Mouse (Mus musculus): ENCODE measurements at regions not wholly inside any gene's neighbourhood (a gene's known extent, or its start where the extent isn't known, plus 50 kb on each side); places are given as distances from the start of the nearest gene placed in this dataset.

GRCm38 (mm10) chr4:124402075-124402474 lies 208.5 kb downstream of the 3100002H09Rik start:
- Histone ChIP-seq H3K4me2 (ENCODE audit: insufficient read depth, low read depth, poor library complexity, severe bottlenecking) (no peak overlapping the region), H3K27me3 (replicated peaks) (peaks cover 94% of the 10 kb centered on the region), H3K9ac (ENCODE audit: insufficient read depth, low read depth) (no peak overlapping the region), H3K9me3 (replicated peaks; ENCODE audit: low read length) (peaks cover 2% of the 10 kb centered on the region), H3K36me3 (replicated peaks in 1 of 2; ENCODE audit: control insufficient read depth in 1 of 2, insufficient read depth in 1 of 2, low read length in 1 of 2) (no peaks in the 10 kb centered on the region), H3K79me2 (replicated peaks; ENCODE audit: control insufficient read depth, extremely low read depth, insufficient read depth, poor library complexity, severe bottlenecking) (no peaks in the 10 kb centered on the region), H3K4me3 (replicated peaks in 1 of 3; ENCODE audit: low read depth in 2 of 3, low read length in 2 of 3, poor library complexity in 1 of 3) (no peak overlapping the region), H3K4me1 (ENCODE audit: control insufficient read depth in 1 of 2, insufficient read depth in 2 of 2) (no peaks in the 10 kb centered on the region), H3K27ac (ENCODE audit: insufficient read depth, low read depth) (no peak overlapping the region)
- TF ChIP-seq CTCF (conservative IDR thresholded peaks at IDR 0.05 in 1 of 2, IDR thresholded peaks at IDR 0.05 in 1 of 2; ENCODE audit: low read depth in 2 of 2, low read length in 2 of 2): no peak
- TF ChIP-seq KAT2A (IDR thresholded peaks at IDR 0.05; ENCODE audit: insufficient replicate concordance, low read length): no peak
- TF ChIP-seq ETS1 (conservative IDR thresholded peaks at IDR 0.05; ENCODE audit: low read depth, low read length): no peak
- no peak for TF ChIP-seq NELFE (IDR thresholded peaks at IDR 0.05; ENCODE audit: low read depth, low read length)
- TF ChIP-seq JUND (conservative IDR thresholded peaks at IDR 0.05; ENCODE audit: low read depth, low read length): no peak
- no peak for TF ChIP-seq PAX5 (IDR thresholded peaks at IDR 0.05; ENCODE audit: low read length)
- dilution Hi-C loops (cut with MboI; ENCODE audit: extremely low pct_ligation_motif_present, extremely low pct_unique_long_range_greater_than_20kb, low sequenced_read_pairs) (no loop called here), in situ Hi-C loops (cut with MboI; ENCODE audit: low pct_ligation_motif_present, low pct_unique_long_range_greater_than_20kb, low sequenced_read_pairs) (no loop called here)
- DNase-seq (ENCODE audit: extremely low read depth): no peak

- in situ Hi-C loops (cut with MboI; ENCODE audit: low pct_ligation_motif_present, low pct_unique_long_range_greater_than_20kb, low sequenced_read_pairs) (no loop called here), dilution Hi-C loops (cut with MboI; ENCODE audit: extremely low pct_ligation_motif_present, extremely low pct_unique_long_range_greater_than_20kb, low sequenced_read_pairs) (no loop called here)
- peaks cover 94% of the 10 kb centered on the region for H3K27me3 ChIP-seq (replicated peaks)
- H3K9ac ChIP-seq (ENCODE audit: insufficient read depth, low read depth): no peak overlapping the region
- no peaks in the 10 kb centered on the region for H3K36me3 ChIP-seq (replicated peaks in 1 of 2; ENCODE audit: control insufficient read depth in 1 of 2, insufficient read depth in 1 of 2, low read length in 1 of 2)
- TF ChIP-seq ZKSCAN1 (IDR thresholded peaks at IDR 0.05; ENCODE audit: borderline replicate concordance, low read depth, low read length) (no peak), POLR2AphosphoS2 (IDR thresholded peaks at IDR 0.05; ENCODE audit: low read depth, low read length) (no peak), JUN (IDR thresholded peaks at IDR 0.05; ENCODE audit: insufficient read depth, low read depth, low read length) (no peak), BHLHE40 (IDR thresholded peaks at IDR 0.05; ENCODE audit: low read depth, low read length) (no peak), USF2 (conservative IDR thresholded peaks at IDR 0.05; ENCODE audit: low read depth, low read length) (no peak), GABPA (IDR thresholded peaks at IDR 0.05; ENCODE audit: insufficient replicate concordance, low read depth, low read length) (no peak), TCF12 (IDR thresholded peaks at IDR 0.05; ENCODE audit: low read depth, low read length) (no peak), MAX (IDR thresholded peaks at IDR 0.05; ENCODE audit: low read length) (no peak)
- H3K4me1 ChIP-seq (ENCODE audit: control insufficient read depth in 1 of 2, insufficient read depth in 2 of 2): no peaks in the 10 kb centered on the region
- H3K9me3 ChIP-seq (replicated peaks; ENCODE audit: low read length): peaks cover 2% of the 10 kb centered on the region
- no peak overlapping the region for H3K4me2 ChIP-seq (ENCODE audit: insufficient read depth, low read depth, poor library complexity, severe bottlenecking)
- no peak for DNase-seq (ENCODE audit: extremely low read depth)
- no peak overlapping the region for H3K4me3 ChIP-seq (replicated peaks in 1 of 3; ENCODE audit: low read depth in 2 of 3, low read length in 2 of 3, poor library complexity in 1 of 3)
- H3K79me2 ChIP-seq (replicated peaks; ENCODE audit: control insufficient read depth, extremely low read depth, insufficient read depth, poor library complexity, severe bottlenecking): no peaks in the 10 kb centered on the region
- no peak overlapping the region for H3K27ac ChIP-seq (ENCODE audit: insufficient read depth, low read depth)
These were observed 209.9 kb downstream of the 3100002H09Rik start for GRCm38 (mm10) chr4:124400741-124401140.

GRCm38 (mm10) chr4:124400136-124400675 lies 210.4 kb downstream of the 3100002H09Rik start:
- dilution Hi-C loops (cut with MboI; ENCODE audit: extremely low pct_ligation_motif_present, extremely low pct_unique_long_range_greater_than_20kb, low sequenced_read_pairs): no loop called here
- Histone ChIP-seq H3K4me3 (replicated peaks in 1 of 3; ENCODE audit: low read depth in 2 of 3, low read length in 2 of 3, poor library complexity in 1 of 3) (no peak overlapping the region), H3K27me3 (replicated peaks) (peaks cover 90% of the 10 kb centered on the region), H3K9me3 (replicated peaks; ENCODE audit: low read length) (peaks cover 2% of the 10 kb centered on the region), H3K27ac (ENCODE audit: insufficient read depth, low read depth) (no peak overlapping the region), H3K4me1 (ENCODE audit: control insufficient read depth in 1 of 2, insufficient read depth in 2 of 2) (no peaks in the 10 kb centered on the region), H3K36me3 (replicated peaks in 1 of 2; ENCODE audit: control insufficient read depth in 1 of 2, insufficient read depth in 1 of 2, low read length in 1 of 2) (no peaks in the 10 kb centered on the region), H3K4me2 (ENCODE audit: insufficient read depth, low read depth, poor library complexity, severe bottlenecking) (no peak overlapping the region), H3K79me2 (replicated peaks; ENCODE audit: control insufficient read depth, extremely low read depth, insufficient read depth, poor library complexity, severe bottlenecking) (no peaks in the 10 kb centered on the region), H3K9ac (ENCODE audit: insufficient read depth, low read depth) (no peak overlapping the region)
- in situ Hi-C loops (cut with MboI; ENCODE audit: low pct_ligation_motif_present, low pct_unique_long_range_greater_than_20kb, low sequenced_read_pairs): no loop called here
- no peak for TF ChIP-seq SMC3 (IDR thresholded peaks at IDR 0.05; ENCODE audit: low read depth, low read length)
- no peak for TF ChIP-seq UBTF (IDR thresholded peaks at IDR 0.05; ENCODE audit: low read depth, low read length)
- no peak for TF ChIP-seq GABPA (IDR thresholded peaks at IDR 0.05; ENCODE audit: insufficient replicate concordance, low read depth, low read length)
- no peak for TF ChIP-seq POLR2AphosphoS2 (IDR thresholded peaks at IDR 0.05; ENCODE audit: low read depth, low read length)
- TF ChIP-seq POLR2A (IDR thresholded peaks at IDR 0.05; ENCODE audit: low read depth, low read length): no peak
- DNase-seq (ENCODE audit: extremely low read depth): no peak

Data from CH12.LX (cell line).